Mouse (Mus musculus) hindbrain, embryonic 14.5 days (tissue): ENCODE data around the gene Grik1. TPM values are rescaled to one million over a fixed set of nuclear protein-coding genes. Genes with fewer than 3 reads are reported as not detected.

Experiments
- ATAC-seq: fragments of 200-750 bp; cut with Nextera tagmentation; 2 replicates; pipeline ENCODE4 v1.8.0; 2017; ENCODE audit warnings: moderate number of reproducible peaks, mild to moderate bottlenecking, moderate TSS enrichment, moderate library complexity; ENCODE audit not compliant: low FRiP score
- DNase-seq: peaks from one replicate; pipeline ENCODE4 v3.0.0-alpha.2; 2015; ENCODE audit warnings: low spot score
- H3K27ac ChIP-seq: fragments of 300-500 bp; sonication (generic); 2 replicates; pipeline ENCODE4 v1.5.1; 2014; ENCODE audit warnings: mild to moderate bottlenecking, moderate library complexity
- H3K27me3 ChIP-seq: fragments of 300-500 bp; sonication (generic); 2 replicates; pipeline ENCODE4 v1.6.1; 2014; ENCODE audit warnings: mild to moderate bottlenecking, low read length, mixed read lengths; ENCODE audit not compliant: control insufficient read depth, insufficient read depth
- H3K36me3 ChIP-seq: fragments of 300-500 bp; sonication (generic); replicated peaks from 2 replicates; pipeline ENCODE4 v1.6.1; 2014; ENCODE audit not compliant: control insufficient read depth, insufficient read depth
- H3K4me1 ChIP-seq: fragments of 300-500 bp; sonication (generic); replicated peaks from 2 replicates; pipeline ENCODE4 v1.6.1; 2014; ENCODE audit warnings: antibody characterized with exemption, low read length, mixed read lengths; ENCODE audit not compliant: control insufficient read depth, insufficient read depth
- H3K4me2 ChIP-seq: fragments of 300-500 bp; sonication (generic); replicated peaks from 2 replicates; pipeline ENCODE4 v1.6.1; 2014; ENCODE audit warnings: mild to moderate bottlenecking, moderate library complexity
- H3K4me3 ChIP-seq: fragments of 300-500 bp; sonication (generic); replicated peaks from 2 replicates; pipeline ENCODE4 v1.5.1; 2014; ENCODE audit warnings: mild to moderate bottlenecking, low read length
- H3K9ac ChIP-seq: fragments of 300-500 bp; sonication (generic); 2 replicates; pipeline ENCODE4 v1.6.1; 2014
- H3K9me3 ChIP-seq: fragments of 300-500 bp; sonication (generic); 2 replicates; pipeline ENCODE4 v1.6.1; 2016; ENCODE audit warnings: low read length; ENCODE audit not compliant: control insufficient read depth
- WGBS: fragments of 180-500 bp; shearing (Covaris S2); extraction: QIAGEN DNeasy Blood & Tissue Kit; methylation state at CpG from one replicate; pipeline ENCODE4 v1.1.7; 2014; 5-methylcytosine and 5-hydroxymethylcytosine counted together
- polyA plus RNA-seq: library from polyadenylated mRNA; unstranded; fragments of >200 nt; fragmentation: Nextera tagmentation; extraction: Ambion mirVana; gene quantifications from 2 replicates; pipeline ENCODE4 v1.2.1, GENCODE M21; 2014

The Grik1 gene
- polyA plus RNA-seq, 1 experiment from 2014 or later, result 32.3 TPM

DNA sequence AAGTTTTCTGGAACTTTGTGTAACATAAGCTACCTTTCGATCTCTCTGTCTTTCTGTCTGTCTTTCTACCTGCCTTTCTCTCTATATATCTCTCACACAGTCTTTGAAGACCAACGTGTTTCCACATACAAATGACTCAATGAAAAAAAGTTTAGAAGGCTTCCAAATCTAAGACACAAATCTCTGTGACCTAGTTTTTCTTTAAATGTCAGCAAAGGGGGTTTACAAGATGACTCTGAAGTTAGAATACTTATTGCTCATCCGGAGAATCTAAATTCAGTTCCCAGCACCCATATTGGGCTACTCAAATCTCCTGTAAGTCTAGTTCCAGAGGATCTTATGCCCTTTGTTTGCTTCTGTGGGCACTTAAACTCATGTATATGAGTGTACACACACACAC is 359.5 kb downstream of the Grik1 start:
- H3K4me2 ChIP-seq, result no peak overlapping the region

DNA sequence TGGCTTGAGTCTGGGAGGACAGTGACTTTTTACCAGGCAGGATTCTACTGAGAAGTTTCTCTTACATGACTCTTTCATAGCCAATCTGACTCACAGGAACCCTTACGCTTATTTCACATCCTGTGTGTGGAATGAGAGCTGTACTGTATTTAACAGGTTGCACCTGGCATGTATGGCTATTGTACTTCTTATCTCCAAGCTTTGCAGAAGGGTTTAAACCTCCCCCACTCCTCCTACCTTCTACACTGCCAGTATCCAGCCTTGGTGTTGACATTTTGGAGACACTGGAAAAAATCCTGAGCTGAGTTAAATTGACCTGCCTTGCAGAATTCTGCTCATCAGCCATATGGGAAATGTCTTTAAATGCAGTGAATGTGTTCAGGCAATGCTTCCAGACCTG is 361.4 kb downstream of the Grik1 start:
- 97% methylated on average over 1 of the region's 1 CpGs for WGBS
- no peak for ATAC-seq
- Histone ChIP-seq H3K9ac (no peak overlapping the region), H3K9me3 (no peaks in the 10 kb centered on the region), H3K4me3 (no peak overlapping the region), H3K27ac (no peak overlapping the region), H3K36me3 (no peaks in the 10 kb centered on the region), H3K27me3 (no peaks in the 10 kb centered on the region), H3K4me1 (no peaks in the 10 kb centered on the region), H3K4me2 (no peak overlapping the region)
- DNase-seq, result no peak

More for the DNA sequence above, 359.5 kb downstream of the Grik1 start:
- H3K36me3 ChIP-seq, result no peaks in the 10 kb centered on the region
- H3K27ac ChIP-seq, result no peak overlapping the region
- WGBS, result 92% methylated on average over 3 of the region's 3 CpGs
- H3K4me3 ChIP-seq, result no peak overlapping the region
- no peaks in the 10 kb centered on the region for H3K27me3 ChIP-seq
- no peaks in the 10 kb centered on the region for H3K4me1 ChIP-seq
- H3K9me3 ChIP-seq, result no peaks in the 10 kb centered on the region
- no peak for DNase-seq
- ATAC-seq, result no peak
- no peak overlapping the region for H3K9ac ChIP-seq

DNA sequence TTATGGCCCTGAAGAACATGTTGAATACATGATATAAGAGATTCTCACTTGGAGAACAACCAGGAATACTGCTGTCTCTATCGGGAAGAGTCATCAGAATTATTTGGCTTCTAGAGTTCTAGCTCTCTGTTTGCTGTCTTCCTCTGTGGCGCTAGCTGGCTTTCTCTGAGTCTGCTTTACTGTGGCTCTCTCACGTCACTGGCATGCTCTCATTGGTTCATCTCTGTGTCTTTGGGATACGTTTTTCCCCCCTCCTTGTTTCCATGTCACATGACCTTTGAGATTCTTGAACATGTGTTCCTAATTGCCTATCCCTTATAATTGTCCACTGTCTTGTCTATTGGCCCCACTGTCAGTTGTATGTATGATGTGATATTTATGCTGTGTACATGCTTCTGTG is 372.2 kb downstream of the Grik1 start:
- no peaks in the 10 kb centered on the region for H3K36me3 ChIP-seq
- H3K27me3 ChIP-seq, result no peaks in the 10 kb centered on the region
- H3K4me2 ChIP-seq, result no peak overlapping the region
- ATAC-seq (no peak), DNase-seq (no peak)
- no peak overlapping the region for H3K4me3 ChIP-seq
- WGBS, result 69% methylated on average over 4 of the region's 4 CpGs
- no peak overlapping the region for H3K9ac ChIP-seq
- H3K27ac ChIP-seq, result no peak overlapping the region
- H3K9me3 ChIP-seq, result no peaks in the 10 kb centered on the region
- peaks cover 22% of the 10 kb centered on the region for H3K4me1 ChIP-seq

DNA sequence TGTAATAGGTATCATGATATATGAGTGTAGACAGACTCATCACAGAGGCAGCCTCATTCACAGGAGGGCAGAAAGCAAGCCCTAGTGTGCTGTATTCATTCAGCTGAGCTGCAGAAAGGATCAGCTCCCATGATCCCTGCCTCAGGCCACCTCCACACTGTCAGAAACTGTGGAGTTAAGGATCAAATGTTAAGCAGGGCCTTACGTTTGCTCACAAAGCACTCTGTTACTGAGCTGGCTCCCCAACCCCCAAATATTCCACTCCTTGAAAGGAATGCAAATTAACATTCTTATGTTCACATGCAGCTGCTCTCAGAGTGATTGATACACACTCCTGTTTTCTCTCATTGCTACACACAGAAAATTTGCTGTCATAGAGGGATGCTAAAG is 372.9 kb downstream of the Grik1 start:
- no peak overlapping the region for H3K4me2 ChIP-seq
- H3K36me3 ChIP-seq, result no peaks in the 10 kb centered on the region
- ATAC-seq, result peak; percentile 80; the same call in 1 of the 2 replicates
- H3K27me3 ChIP-seq, result no peaks in the 10 kb centered on the region
- no peak overlapping the region for H3K9ac ChIP-seq
- H3K4me3 ChIP-seq, result no peak overlapping the region
- peaks cover 22% of the 10 kb centered on the region for H3K4me1 ChIP-seq
- H3K27ac ChIP-seq, result peak overlapping the region; percentile 39
- H3K9me3 ChIP-seq, result no peaks in the 10 kb centered on the region
- DNase-seq, result no peak
- WGBS, result 6% methylated on average over 1 of the region's 1 CpGs

DNA sequence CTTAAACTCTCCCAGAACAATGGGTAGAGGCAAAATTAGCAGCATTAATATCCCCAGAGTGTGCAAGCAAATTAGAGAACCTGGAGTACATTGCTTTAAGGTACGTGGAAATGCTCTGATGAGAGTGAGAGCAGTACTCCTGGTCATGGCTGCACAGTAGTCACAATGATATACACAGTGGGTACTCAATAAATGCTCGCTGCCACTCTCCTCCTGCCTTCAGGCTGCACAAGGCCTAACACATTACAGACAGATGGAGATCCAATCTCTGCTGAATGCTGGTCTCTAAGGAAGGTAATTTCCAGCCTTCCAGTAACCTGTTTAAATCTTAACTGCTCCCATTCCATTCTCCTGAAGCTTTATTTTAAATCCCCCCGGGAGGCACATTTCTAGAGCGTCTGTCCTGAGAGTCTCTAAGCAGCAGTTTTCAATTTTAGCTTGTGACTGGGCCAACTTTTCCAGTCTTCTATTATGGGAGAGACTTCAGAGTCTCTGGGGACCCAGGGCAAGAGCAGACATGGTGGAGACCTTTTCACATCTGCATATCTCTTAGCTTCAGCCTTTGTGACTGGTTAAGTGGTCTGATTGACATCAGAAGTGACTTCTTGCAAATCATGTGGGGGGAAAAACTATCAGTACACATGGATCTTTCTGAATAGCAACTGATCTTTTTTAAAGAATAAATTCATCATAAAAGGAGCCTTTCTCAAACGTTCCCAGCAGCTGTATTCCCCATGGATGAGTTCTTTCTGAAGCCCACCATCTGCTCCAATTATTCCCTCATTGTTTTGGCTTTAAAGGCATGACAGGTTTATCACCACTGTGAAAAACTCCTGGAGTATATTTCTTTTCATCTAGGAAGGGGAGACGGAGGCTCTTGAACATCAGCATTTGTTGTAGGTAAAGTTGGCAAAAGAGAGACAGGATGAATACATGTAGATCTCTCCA is 373.6 kb downstream of the Grik1 start:
- no peak overlapping the region for H3K4me2 ChIP-seq
- no peaks in the 10 kb centered on the region for H3K36me3 ChIP-seq
- no peak overlapping the region for H3K4me3 ChIP-seq
- DNase-seq, result no peak
- H3K27me3 ChIP-seq, result no peaks in the 10 kb centered on the region
- no peak overlapping the region for H3K9ac ChIP-seq
- peak; percentile 69 for ATAC-seq
- H3K9me3 ChIP-seq, result no peaks in the 10 kb centered on the region
- peaks cover 22% of the 10 kb centered on the region for H3K4me1 ChIP-seq
- WGBS, result 32% methylated on average over 6 of the region's 6 CpGs
- peak overlapping the region; percentile 39 for H3K27ac ChIP-seq

DNA sequence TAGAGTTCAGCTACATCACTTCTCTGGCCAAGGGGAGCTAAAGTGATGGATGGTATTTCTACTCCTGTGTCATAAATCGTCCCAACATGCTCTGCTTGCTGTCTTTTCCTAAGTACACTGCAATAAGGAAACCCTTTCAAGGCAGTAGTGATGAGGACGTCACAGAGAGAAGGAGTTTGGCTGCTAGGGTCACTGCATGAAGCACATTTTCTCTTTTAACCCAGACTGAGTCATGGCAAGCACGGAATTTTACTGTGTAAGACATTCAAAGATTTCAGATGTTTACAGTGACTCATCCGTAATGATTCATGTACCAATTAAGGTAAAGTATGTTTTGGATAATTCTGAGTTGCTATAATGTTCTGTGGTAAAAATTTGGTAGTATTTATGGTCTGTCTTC is 374.9 kb downstream of the Grik1 start:
- 78% methylated on average over 4 of the region's 4 CpGs for WGBS
- H3K27me3 ChIP-seq, result no peaks in the 10 kb centered on the region
- DNase-seq, result no peak
- ATAC-seq, result no peak
- H3K36me3 ChIP-seq, result no peaks in the 10 kb centered on the region
- H3K4me2 ChIP-seq, result no peak overlapping the region
- no peak overlapping the region for H3K27ac ChIP-seq
- H3K9ac ChIP-seq, result no peak overlapping the region
- H3K9me3 ChIP-seq, result no peaks in the 10 kb centered on the region
- no peak overlapping the region for H3K4me3 ChIP-seq
- H3K4me1 ChIP-seq, result peaks cover 22% of the 10 kb centered on the region

DNA sequence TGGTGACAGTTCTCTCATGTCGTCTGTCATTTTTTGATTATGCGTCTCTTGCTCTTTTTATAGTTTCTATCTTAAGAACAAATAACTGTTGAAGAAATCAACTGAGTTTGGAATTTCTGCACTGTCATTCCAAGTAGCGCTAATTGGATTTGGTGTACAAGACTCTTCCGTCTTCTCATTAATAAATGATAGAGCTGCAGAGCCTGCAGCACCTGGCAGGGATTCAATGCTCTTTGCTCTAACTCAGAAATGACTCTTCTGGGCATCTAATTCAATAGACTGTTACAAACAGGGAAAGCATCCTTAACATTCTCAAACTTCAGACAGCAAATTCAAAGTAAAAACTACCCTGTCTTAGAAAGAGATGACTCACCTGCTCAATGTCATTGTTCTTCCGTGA is 376.3 kb downstream of the Grik1 start:
- Histone ChIP-seq H3K4me1 (peaks cover 22% of the 10 kb centered on the region), H3K9me3 (no peaks in the 10 kb centered on the region), H3K27ac (no peak overlapping the region), H3K4me3 (no peak overlapping the region), H3K27me3 (no peaks in the 10 kb centered on the region), H3K4me2 (no peak overlapping the region), H3K36me3 (no peaks in the 10 kb centered on the region), H3K9ac (no peak overlapping the region)
- WGBS, result 80% methylated on average over 5 of the region's 5 CpGs
- DNase-seq (no peak), ATAC-seq (no peak)

DNA sequence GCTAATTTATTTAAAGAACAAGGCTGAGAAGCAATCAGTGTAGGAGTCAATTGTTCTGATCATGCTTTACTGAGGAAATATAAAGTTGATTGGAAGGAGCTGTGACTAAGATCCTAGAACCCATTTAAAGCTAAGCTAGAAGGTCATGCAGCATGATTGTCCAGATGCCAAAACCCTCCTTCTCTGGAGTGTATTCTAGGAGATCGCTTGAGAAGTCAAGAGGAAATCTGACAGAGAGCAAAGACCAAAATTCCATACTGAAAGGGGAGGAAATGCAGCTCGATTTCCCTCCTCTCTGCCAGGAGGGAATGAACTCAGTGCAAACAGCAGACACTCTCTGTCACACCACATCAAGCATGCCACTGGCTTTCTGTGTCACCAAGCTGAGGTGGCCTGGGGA is 378.9 kb downstream of the Grik1 start:
- DNase-seq (no peak), ATAC-seq (no peak)
- Histone ChIP-seq H3K9ac (no peak overlapping the region), H3K9me3 (no peaks in the 10 kb centered on the region), H3K36me3 (no peaks in the 10 kb centered on the region), H3K4me3 (no peak overlapping the region), H3K4me1 (peaks cover 5% of the 10 kb centered on the region), H3K4me2 (no peak overlapping the region), H3K27ac (no peak overlapping the region), H3K27me3 (no peaks in the 10 kb centered on the region)
- WGBS, result 61% methylated on average over 2 of the region's 2 CpGs

DNA sequence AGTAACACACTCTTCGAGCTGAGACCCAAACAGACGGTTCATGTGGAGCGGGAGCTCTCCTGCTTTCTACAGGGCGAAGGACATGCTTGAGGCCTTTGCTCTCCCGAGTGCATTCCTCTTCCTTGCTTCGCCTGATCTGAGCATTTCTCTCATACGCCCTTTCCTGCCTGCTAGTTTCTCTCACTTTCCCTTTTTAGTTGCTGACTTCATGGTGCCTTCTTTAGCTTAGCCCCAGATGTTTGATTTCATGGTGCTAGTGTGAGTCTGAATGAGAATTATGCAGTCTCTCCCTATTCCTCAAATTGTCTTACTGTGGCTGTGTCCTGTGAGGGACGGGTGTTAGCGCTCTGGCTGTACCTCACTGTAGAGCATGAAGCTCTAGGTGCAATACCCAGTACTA is 388.0 kb downstream of the Grik1 start:
- no peak for ATAC-seq
- Histone ChIP-seq H3K4me3 (no peak overlapping the region), H3K27ac (no peak overlapping the region), H3K4me2 (no peak overlapping the region), H3K27me3 (no peaks in the 10 kb centered on the region), H3K4me1 (no peaks in the 10 kb centered on the region), H3K9ac (no peak overlapping the region), H3K36me3 (no peaks in the 10 kb centered on the region), H3K9me3 (no peaks in the 10 kb centered on the region)
- no peak for DNase-seq
- 77% methylated on average over 9 of the region's 9 CpGs for WGBS
